Mouse (Mus musculus): ENCODE data around the gene Ubac2. TPM values are rescaled to one million over a fixed set of nuclear protein-coding genes. Genes with fewer than 3 reads are reported as not detected.

The Ubac2 gene
- polyA plus RNA-seq, 1 experiment: 41.4 TPM

- DNase-seq (ENCODE audit: extremely low spot score in 1 of 2, low spot score in 1 of 2): no peak
Observed at GRCm38 (mm10) chr14:121963942-121964335, 85.5 kb downstream of the Ubac2 start.

- no peak for DNase-seq (ENCODE audit: extremely low spot score in 1 of 2, low spot score in 1 of 2)
Observed at GRCm38 (mm10) chr14:121964990-121965389, 86.6 kb downstream of the Ubac2 start, which contains the start of gene Gpr183. Gpr183 (minus strand) TSS chr14:121965195.

- DNase-seq (ENCODE audit: extremely low spot score in 1 of 2, low spot score in 1 of 2): no peak
Observed at GRCm38 (mm10) chr14:121965461-121965860, 87.0 kb downstream of the Ubac2 start.

DNA sequence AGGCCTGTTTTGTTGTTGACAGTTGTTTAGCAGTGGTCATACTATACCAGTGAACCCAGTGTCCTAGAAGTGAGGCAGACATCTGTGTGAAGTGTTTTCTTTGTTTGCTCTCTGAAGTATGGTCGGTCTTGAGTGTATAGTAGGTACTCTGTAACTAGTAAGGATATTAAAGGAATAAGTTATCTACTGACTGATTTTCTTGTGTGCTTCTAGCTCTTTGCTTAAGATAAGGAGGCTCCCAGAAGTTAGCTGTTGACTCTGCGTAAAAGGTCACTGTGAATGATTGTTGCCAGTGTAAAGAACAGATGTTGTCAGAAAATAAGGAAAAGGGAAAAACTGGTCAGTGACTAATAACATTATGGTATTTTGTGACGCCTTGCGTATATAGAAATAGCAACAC, 88.7 kb downstream of the Ubac2 start:
- no peak for DNase-seq (ENCODE audit: extremely low spot score in 1 of 2, low spot score in 1 of 2)

DNA sequence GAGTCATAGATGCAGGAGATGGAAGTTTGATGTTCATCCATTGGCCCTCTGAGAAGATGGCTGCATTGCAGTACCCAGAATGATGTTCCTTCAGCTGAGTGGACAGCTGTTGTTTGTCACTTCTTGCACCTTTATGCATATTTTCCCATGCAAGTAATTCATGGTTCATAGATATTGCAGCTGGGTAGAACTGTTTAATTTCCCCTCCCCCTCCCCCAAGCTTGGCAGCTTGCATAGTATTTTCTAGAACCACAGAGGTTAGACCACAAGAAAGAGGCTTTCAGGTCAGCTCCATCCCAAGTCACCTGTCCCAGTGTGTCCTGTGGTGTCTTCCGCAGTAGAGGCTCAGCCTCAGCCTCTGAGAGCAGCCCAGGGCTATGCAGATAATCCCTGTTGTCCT, 92.0 kb downstream of the Ubac2 start:
- DNase-seq (ENCODE audit: extremely low spot score in 1 of 2, low spot score in 1 of 2): no peak

DNA sequence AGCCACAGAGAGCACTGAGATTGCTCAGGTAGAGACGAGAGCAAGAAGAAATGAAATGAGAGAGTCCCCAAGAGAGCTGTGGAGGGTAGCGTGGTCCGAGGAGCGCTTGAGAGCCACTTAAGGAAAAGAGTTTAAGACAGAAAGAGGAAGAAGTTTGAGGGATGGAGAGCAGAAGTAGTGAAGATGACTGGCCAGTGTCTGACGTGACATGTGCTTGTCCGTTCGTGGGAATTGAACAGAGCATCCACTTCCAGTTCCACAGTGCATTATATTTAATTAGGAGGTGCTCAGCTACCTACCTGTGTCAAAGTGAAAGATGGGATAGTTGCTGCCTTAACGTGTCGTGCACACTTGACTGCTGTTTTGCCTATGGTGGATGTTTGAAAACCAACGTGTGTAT, 94.7 kb downstream of the Ubac2 start:
- no peak for DNase-seq (ENCODE audit: extremely low spot score in 1 of 2, low spot score in 1 of 2)

- no peak for DNase-seq (ENCODE audit: extremely low spot score in 1 of 2, low spot score in 1 of 2)
Observed at GRCm38 (mm10) chr14:121981531-121981930, 103.1 kb downstream of the Ubac2 start.

GRCm38 (mm10) chr14:121983009-121983933, 104.9 kb downstream of the Ubac2 start:
- no peak for DNase-seq (ENCODE audit: extremely low spot score in 1 of 2, low spot score in 1 of 2)

DNA sequence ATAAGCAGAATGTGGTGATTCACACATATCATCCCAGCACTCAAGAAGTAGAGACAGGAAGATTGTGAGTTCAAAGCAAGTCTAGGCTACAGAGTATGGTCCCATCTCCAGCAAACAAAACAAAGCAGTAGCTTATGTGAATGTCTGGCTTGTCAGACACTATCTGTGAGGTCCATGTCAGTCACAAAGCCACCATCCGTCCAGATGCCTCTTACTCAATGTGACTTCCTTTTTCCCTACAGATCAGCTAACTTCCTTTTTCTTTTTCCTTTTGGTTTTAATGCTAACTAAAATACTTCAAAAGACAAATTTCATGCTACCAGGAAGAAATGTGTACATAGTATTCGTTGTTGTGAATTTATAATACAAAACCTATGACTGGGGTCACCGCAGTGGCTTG, 107.1 kb downstream of the Ubac2 start:
- DNase-seq (ENCODE audit: extremely low spot score in 1 of 2, low spot score in 1 of 2): no peak

- DNase-seq (ENCODE audit: extremely low spot score in 1 of 2, low spot score in 1 of 2): no peak
Observed at GRCm38 (mm10) chr14:121986028-121986427, 107.6 kb downstream of the Ubac2 start.

DNA sequence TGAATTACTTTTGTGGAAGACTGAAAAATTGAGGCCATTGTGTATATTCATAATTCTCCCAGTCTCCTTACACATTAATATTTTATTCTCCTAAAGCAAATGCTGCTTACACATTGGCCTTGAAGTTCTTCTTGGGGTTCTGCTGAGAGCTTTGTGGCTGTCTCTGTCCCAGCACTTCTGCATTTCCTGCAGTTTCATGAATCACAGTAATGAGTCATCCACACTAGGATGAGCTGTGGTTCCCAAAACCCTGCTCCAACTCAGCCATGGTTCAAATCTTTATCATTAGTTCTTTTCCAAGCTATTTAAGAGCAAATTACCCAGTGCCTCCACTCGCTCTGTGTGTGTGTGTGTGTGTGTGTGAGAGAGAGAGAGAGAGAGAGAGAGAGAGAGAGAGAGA, 108.9 kb downstream of the Ubac2 start:
- peak in 1 of 2 experiments; percentile 28 for DNase-seq (ENCODE audit: extremely low spot score in 1 of 2, low spot score in 1 of 2)

GRCm38 (mm10) chr14:121987691-121988090, 109.3 kb downstream of the Ubac2 start:
- no peak for DNase-seq (ENCODE audit: extremely low spot score in 1 of 2, low spot score in 1 of 2)

- DNase-seq (ENCODE audit: extremely low spot score in 1 of 2, low spot score in 1 of 2): no peak
Observed at GRCm38 (mm10) chr14:121989331-121989730, 110.9 kb downstream of the Ubac2 start.

DNA sequence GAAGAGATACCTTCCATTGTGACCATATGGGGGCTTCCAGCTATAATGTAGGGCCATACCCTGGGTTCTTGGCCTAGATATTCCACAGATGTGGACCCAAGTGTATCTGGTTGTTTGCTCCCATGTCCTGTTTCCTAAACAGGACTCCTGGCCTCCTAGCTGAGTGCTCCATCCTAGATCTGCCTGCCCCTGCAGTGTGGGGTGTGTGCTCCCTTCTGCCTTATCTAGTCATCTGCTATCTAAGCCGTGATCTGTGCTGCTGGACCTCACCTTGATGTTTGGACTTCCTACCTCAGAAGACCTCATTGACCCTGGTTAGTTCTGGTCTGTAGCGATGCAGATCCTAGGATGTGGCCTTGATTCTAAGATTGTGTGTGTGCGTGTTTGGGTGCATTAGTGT, 111.4 kb downstream of the Ubac2 start:
- DNase-seq (ENCODE audit: extremely low spot score in 1 of 2, low spot score in 1 of 2): no peak

DNA sequence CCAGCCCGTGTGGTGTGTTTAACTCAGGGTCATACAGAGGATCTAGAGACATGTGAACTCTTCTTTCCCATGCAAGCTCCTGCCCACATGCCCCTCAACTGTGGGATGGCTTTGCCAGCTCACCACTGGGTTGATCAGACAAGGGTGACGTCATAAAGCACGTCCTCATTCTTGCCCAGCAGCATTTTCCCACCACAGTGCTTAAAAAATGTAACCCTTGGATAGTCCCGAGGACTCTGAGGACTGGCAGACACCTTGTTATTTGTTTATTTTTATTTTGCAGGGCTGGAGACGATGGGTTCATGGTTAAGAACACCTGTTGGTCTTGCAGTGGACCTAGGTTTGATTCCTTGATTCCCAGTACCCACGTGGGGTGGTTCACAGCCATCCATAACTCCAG, 112.5 kb downstream of the Ubac2 start:
- DNase-seq (ENCODE audit: extremely low spot score in 1 of 2, low spot score in 1 of 2): no peak

DNA sequence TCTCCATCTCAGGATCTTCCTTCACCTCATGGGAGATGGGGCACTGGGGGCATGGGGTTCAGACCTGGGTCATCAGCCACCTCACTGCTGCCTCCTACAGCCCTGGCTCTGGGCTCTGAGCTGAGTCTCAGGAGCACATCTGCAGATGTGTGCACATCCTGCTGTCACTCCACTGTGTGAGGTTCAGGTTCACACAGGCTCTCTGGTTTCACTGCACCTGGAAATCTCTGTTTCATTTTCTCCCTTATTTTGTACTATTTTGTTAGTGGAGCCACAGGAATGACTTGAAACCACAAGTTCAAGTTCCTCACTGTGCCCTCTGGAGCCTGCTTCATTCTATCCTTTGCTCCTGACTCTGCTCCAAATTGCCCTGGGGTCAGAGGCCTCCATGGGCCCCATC, 113.5 kb downstream of the Ubac2 start:
- DNase-seq (ENCODE audit: extremely low spot score in 1 of 2, low spot score in 1 of 2): no peak

DNA sequence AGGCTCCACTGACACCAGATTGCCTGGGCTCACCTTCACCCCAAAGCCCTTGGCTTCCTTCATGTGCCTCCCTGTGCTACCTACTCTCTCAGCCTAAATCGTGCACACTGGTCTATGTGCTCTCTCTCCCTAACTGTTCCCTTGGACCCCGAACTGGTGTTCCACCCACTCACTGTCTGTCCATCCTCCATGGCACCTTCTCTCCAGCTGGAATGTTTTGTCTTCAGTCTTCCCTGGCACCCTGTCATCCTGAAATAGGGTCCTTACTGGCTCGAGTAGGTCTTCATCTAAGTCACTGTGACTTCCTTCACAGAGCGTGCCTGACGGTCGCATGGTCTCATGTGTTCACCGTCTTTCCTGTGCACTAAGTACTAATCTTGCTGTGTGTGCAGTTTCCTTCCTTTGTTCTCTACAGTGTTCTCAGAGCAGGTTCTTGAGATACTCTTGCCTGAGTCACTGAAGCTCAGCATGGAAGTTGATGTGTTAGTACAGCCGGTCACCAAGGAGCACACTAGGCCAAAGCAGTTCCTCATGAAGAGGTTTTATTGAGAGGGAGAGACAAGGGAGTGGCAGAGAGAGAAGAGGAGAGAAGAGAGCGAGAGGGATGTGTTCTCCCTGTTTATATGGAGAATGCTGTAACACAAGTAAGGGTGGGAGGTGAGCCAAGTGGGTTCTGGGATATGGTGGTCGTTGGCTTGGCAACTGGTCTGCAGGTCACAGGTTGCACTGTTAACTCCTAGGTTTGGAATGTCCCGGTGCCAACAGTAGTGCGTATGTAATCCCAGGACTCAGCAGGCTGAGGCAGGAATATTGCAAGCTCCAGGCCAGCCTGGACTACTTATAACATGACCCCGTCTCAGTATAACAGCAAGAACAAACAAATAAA, 114.2 kb downstream of the Ubac2 start:
- no peak for DNase-seq (ENCODE audit: extremely low spot score in 1 of 2, low spot score in 1 of 2)

- DNase-seq (ENCODE audit: extremely low spot score in 1 of 2, low spot score in 1 of 2): no peak
Observed at GRCm38 (mm10) chr14:121993616-121994015, 115.2 kb downstream of the Ubac2 start.

DNA sequence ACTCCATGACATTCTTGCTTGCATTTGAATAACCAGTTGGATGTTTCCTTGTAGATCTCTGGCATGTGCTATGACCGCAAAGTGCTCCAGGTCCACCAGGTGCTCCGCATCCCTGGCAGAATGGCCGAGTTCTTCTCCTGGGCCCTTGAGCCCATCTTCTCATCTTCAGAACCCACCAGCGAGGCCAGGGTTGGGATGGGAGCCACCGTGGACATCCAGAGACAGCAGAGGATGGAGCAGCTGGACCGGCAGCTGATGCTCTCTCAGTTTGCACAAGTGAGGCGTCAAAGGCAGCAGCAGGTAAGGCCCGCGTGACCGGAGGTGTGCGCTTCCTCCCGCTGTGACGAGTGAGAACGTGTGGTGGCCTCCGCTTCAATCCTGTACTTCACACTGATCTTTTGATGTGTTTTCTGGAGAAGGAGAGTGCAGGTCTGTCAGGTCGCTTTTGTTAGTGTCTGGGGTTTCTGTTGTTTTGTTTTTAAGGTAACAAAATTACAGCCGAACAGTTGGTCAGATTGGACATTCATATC, 115.8 kb downstream of the Ubac2 start:
- DNase-seq (ENCODE audit: extremely low spot score in 1 of 2, low spot score in 1 of 2): no peak

DNA sequence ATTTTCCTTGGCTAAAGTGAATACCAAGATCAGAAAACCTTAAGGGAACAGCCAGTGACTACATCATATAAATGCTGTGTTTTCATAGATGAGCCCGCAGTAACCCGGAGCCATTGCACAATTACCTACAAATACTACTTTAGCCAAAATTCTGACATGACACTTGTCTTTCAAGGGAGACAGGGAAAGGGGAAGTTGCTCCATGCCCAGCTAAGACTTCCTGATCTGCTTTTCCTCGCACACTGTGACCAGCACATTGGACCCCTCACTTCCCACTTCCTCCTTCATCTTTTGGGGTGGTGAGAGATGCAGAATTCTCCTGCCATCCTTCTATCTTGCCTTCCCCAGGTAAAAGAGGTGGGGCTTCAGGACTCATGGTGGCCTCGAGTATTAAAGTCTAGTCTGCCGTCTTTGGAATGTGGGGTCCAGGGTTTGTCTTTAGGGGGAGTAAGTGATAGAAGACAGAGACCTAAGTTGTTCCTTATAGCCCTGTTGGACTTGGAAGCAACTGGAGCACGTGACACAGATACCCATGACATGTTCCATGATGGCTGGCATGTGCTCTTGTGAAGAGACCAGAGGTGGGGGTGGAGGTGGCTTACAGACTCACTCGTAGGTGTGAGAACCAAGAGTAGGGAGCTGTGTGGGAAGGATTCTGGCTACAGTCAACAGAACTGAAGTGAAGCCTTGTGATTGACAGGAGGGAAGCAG, 116.6 kb downstream of the Ubac2 start:
- DNase-seq (ENCODE audit: extremely low spot score in 1 of 2, low spot score in 1 of 2): no peak

GRCm38 (mm10) chr14:121995557-121995870, 117.1 kb downstream of the Ubac2 start:
- no peak for DNase-seq (ENCODE audit: extremely low spot score in 1 of 2, low spot score in 1 of 2)
